Mouse (Mus musculus) embryonic fibroblast, embryonic 13.5 days (primary cell): ENCODE results near the gene Il12rb1. TPM values are rescaled to one million over a fixed set of nuclear protein-coding genes. Genes with fewer than 3 reads are reported as not detected.

Source experiments
- H3K27ac ChIP-seq: 2 replicates; pipeline ENCODE4 v1.5.1; 2012; ENCODE audit warnings: low read length, control low read depth, inconsistent platforms; ENCODE audit not compliant: insufficient read depth
- H3K4me1 ChIP-seq: 2 replicates; pipeline ENCODE4 v1.6.1; 2011; ENCODE audit warnings: low read length; ENCODE audit not compliant: control insufficient read depth, insufficient read depth
- H3K4me3 ChIP-seq: 2 replicates; pipeline ENCODE4 v1.5.1; 2011; ENCODE audit warnings: mild to moderate bottlenecking, control low read depth, low read length; ENCODE audit not compliant: insufficient read depth
- CTCF ChIP-seq: IDR thresholded peaks from 2 replicates; pipeline ENCODE4 v1.5.1; 2011; ENCODE audit warnings: mild to moderate bottlenecking, control low read depth, low read length, moderate library complexity, borderline replicate concordance; ENCODE audit not compliant: insufficient read depth
- POLR2A ChIP-seq: IDR thresholded peaks from 2 replicates; pipeline ENCODE4 v1.6.1; 2011; ENCODE audit warnings: low read depth, mild to moderate bottlenecking, control low read depth, low read length, moderate library complexity
- polyA plus RNA-seq: library from polyadenylated mRNA; stranded (reverse); fragments of >200 nt; gene quantifications from 2 replicates; pipeline ENCODE4 v1.2.4, GENCODE M21; 2011; ENCODE audit warnings: low read depth; ENCODE audit not compliant: missing spikeins, insufficient read length

The Il12rb1 gene
- polyA plus RNA-seq, 1 experiment: not detected

GRCm38 (mm10) chr8:70836666-70837065, 28.4 kb downstream of the Il12rb1 start:
- H3K4me1 ChIP-seq: no peaks in the 10 kb centered on the region
- no peak overlapping the region for H3K27ac ChIP-seq
- TF ChIP-seq CTCF: no peak
- no peak for TF ChIP-seq POLR2A
- no peak overlapping the region for H3K4me3 ChIP-seq

GRCm38 (mm10) chr8:70838654-70839407, 30.6 kb downstream of the Il12rb1 start:
- Histone ChIP-seq H3K4me3 (peak overlapping the region; percentile 61), H3K27ac (peak overlapping the region; percentile 74), H3K4me1 (no peaks in the 10 kb centered on the region)
- TF ChIP-seq POLR2A (no peak), CTCF (no peak)

GRCm38 (mm10) chr8:70839408-70840351, 31.4 kb downstream of the Il12rb1 start, which contains the start of gene Arrdc2:
Gene Arrdc2, minus strand, starts transcription at chr8:70839720.
- TF ChIP-seq CTCF: no peak
- peak; percentile 100 for TF ChIP-seq POLR2A

GRCm38 (mm10) chr8:70840590-70840989, 32.3 kb downstream of the Il12rb1 start:
- Histone ChIP-seq H3K4me3 (no peak overlapping the region), H3K4me1 (no peaks in the 10 kb centered on the region), H3K27ac (no peak overlapping the region)
- TF ChIP-seq POLR2A: no peak
- TF ChIP-seq CTCF: no peak

More at GRCm38 (mm10) chr8:70839408-70840351, 31.4 kb downstream of the Il12rb1 start, which contains the start of gene Arrdc2:
- H3K4me1 ChIP-seq: no peaks in the 10 kb centered on the region
- H3K4me3 ChIP-seq: peak within 1 kb of the TSS; percentile 61
- peak within 1 kb of the TSS; percentile 74 for H3K27ac ChIP-seq

- TF ChIP-seq POLR2A (no peak), CTCF (peak; percentile 75)
- Histone ChIP-seq H3K4me1 (no peaks in the 10 kb centered on the region), H3K4me3 (no peak overlapping the region), H3K27ac (no peak overlapping the region)
Observed at GRCm38 (mm10) chr8:70841147-70842072, 33.2 kb downstream of the Il12rb1 start.

DNA sequence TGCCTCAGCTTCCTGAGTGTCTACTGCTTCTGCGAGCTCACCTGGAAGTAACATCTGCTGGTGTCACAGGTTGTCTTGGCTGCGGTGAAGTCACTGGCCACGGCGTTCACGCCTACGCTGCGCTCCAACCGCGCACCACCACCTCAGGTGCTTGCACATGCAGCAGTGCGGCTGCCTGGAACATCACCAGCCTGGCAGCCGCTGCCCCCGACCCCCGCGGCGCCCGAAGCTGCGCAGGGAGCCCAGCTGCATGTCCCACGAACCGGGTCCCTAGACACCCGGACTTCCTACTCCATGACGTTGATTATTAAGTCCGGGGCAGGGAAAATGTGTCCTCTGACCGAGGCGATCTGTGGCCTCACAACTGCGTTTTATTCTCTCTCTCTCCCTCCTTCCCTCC, 34.2 kb downstream of the Il12rb1 start:
- TF ChIP-seq POLR2A: no peak
- no peak for TF ChIP-seq CTCF

DNA sequence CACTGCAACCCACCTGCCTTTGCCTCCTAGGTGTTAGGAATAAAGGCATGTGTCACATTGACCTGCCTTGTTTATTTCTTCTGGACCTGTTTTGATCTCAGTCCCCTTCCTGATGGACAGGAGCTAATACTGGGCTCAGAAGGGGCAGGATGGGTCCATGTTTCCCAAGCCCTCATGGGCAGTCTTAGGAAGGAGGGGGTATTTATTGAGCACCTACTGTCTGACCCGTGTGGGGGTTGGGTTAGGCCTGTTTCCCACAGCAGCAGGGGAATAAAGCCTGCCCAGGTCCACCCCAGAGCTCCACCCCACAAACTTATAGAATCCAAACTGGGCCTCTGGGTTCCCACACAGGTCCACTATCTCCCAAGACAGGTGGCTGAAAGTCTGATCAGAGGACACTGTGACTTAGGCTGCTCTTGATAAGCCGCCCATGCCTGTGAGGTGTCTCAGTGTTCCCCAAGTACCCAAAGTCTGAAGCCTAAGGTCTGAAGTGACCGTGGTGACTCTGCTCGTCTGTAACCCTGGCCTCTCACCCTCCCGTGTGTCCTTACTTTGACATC, 35.0 kb downstream of the Il12rb1 start:
- Histone ChIP-seq H3K4me1 (no peaks in the 10 kb centered on the region), H3K4me3 (no peak overlapping the region), H3K27ac (no peak overlapping the region)
- TF ChIP-seq POLR2A (no peak), CTCF (no peak)

More for the DNA sequence above, 34.2 kb downstream of the Il12rb1 start:
- Histone ChIP-seq H3K27ac (no peak overlapping the region), H3K4me3 (no peak overlapping the region), H3K4me1 (no peaks in the 10 kb centered on the region)

DNA sequence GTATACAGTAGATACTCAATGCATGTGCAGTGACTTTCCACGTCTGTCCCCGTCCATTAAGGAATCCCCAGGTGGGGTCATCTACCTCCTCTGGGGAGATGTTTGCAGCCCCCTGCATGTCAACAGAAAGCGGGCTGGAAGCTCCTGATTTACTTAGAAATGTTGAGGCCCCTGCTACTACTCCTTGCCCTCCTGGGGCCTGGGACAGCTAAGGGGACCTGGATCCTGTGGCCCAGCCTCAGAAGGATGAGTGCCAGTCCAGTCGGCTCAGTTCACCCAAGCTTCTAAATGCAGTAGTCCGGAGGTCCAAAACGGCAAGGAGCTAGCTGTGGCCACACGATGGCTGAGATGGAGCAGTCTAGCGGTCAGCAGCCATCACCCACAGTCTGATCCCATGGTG, 35.7 kb downstream of the Il12rb1 start:
- no peak overlapping the region for H3K4me3 ChIP-seq
- H3K27ac ChIP-seq: no peak overlapping the region
- no peaks in the 10 kb centered on the region for H3K4me1 ChIP-seq
- TF ChIP-seq CTCF (no peak), POLR2A (no peak)
